Mouse (Mus musculus) WW6 (cell line): ENCODE results near the gene Tmem50a.
A peak's percentile ranks its signal among the peaks of the same experiment; 100 is the strongest.
"Not testable (repeated sequence)": the region's sequence is repeated elsewhere in the genome, so short reads cannot be mapped to it uniquely, and the experiment has no call there.

Source experiments
- DNase-seq: peaks from one replicate; pipeline ENCODE4 v3.0.0-alpha.2; 2013; ENCODE audit warnings: low read depth, low spot score

Tmem50a gene

DNA sequence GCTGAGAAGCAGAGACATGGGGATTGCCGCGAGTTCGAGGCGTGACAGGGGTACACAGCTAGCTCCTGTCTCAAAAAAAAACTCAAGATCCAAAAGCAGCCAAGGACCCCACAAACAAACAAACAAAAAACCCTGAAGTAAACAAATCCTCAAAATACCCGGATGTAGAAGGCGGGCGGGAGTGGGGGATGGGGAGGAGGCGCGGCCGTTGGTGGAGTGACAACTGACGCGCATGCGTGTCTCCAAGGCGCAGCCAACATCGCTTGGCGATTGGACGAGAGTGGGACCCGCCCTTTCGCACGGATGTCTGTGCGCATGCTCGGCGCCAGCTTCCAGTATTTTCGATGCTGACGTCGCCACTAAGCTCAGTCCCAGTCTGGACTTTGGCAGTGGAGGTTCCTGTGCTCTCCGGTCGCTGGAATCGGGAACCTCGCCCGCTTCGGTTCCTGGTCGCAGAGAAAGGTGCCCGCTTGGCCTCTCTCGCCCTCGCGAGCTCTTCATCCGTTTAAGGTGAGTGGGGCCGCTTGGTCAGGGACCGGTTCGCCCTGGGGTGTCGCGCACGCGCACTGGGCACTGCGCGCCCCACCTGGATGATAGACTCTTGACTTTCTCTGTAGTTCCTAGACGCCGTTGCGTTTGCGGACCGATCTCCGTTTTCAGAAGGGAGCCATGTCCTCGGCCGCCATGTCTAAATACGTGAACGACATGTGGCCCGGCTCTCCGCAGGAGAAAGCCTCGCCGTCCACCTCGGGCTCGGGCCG, 8.6 kb upstream of the Tmem50a start, which contains the start of gene Rsrp1:
Gene Rsrp1 (plus strand): TSS at position 335 of the 761 bp plus-strand sequence.
- DNase-seq, result peak; percentile 94

- DNase-seq, result no peak
Observed at GRCm38 (mm10) chr4:134922925-134923244, 8.1 kb upstream of the Tmem50a start.

DNA sequence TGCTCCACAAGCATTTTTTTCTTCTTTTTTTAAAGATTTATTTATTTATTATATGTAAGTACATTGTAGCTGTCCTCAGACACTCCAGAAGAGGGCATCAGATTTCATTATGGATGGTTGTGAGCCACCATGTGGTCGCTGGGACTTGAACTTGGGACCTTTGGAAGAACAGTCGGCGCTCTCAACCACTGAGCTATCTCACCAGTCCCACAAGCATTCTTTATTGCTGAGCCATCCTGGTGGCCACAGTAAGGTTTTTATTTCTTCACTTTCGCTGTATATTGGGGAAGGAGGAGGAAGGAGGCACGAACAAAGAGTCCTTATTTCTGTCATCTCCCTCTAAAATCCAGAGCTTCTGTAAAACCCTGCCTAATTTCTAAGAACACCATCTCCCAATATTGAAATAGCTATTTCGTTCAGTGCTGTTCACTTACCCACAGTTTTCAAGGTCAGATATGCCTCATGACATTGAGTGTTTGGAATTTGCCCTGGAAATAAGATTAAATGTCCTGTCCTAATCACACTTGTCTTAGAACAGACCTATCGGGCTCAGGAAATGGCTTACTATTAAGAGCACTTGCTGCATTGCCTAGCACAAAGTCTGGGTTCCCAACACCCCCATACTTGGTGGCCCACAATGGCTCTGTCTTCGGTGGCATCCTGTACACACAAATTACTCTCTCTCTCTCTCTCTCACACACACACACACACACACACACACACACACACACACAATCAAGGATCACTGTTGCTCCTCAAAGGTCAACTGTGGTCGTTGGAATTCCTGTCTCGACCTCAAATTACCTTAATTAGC, 7.5 kb upstream of the Tmem50a start:
- no peak for DNase-seq

GRCm38 (mm10) chr4:134921703-134922102, 6.9 kb upstream of the Tmem50a start:
- DNase-seq, result no peak

DNA sequence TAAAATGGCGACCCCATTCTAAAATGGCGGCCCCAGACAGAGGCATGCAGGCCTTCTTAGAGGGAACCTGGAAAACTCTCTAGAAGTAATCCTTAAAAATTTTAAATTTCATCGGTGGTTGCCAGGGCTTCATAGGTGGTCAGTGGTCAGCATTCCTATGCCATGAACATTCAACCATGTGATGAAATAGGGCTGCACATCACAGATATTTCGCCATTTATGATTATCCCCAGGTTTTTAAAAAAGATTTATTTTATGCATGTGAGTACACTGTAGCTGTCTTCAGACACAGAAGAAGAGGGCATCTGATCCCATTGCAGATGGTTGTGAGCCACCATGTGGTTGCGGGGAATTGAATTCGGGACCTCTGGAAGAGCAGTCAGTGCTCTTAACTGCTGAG, 5.8 kb upstream of the Tmem50a start:
- no peak for DNase-seq

- no peak for DNase-seq
Observed at GRCm38 (mm10) chr4:134919733-134920540, 5.1 kb upstream of the Tmem50a start.

- DNase-seq, result no peak
Observed at GRCm38 (mm10) chr4:134918381-134918780, 3.6 kb upstream of the Tmem50a start.

GRCm38 (mm10) chr4:134917194-134917593, 2.4 kb upstream of the Tmem50a start:
- DNase-seq, result no peak

DNA sequence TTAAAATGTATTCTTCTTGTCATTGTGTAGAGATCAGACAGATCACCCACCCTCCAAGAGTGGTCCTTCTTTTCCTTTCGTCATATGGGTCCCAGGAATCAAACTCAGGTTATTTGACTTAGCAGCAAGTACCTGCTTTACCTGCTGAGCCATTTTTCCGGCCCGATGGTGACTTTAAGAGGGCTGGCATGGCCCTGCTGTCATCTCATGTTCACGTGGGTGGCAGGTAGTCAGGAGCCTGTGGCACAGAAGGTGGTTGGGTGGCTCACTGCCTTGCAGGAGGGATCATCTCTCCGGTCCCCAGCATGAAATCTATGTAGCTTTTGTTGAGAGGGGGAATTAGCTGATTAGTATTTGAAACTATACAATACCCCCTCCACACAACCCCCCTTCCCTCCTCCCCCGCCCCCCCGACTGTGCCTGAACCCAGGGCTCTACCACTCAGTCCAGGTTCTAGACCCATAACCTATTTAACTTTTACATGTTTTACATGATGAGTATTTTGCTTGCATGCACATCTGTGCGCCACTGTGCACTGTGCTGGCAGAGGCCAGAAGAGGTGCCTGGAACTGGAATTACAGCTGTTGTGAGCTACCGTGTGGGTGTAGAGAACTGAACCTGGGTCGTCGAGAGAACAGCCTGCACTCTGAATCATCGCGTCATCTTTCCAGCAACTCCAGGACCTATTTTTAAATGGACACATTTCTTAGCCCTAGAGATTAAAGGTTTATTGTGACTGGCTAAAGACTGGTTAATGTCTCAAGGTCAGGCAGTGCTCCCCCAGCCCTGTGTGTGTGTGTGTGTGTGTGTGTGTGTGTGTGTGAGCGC, 613 bp upstream of the Tmem50a start:
- no peak for DNase-seq

DNA sequence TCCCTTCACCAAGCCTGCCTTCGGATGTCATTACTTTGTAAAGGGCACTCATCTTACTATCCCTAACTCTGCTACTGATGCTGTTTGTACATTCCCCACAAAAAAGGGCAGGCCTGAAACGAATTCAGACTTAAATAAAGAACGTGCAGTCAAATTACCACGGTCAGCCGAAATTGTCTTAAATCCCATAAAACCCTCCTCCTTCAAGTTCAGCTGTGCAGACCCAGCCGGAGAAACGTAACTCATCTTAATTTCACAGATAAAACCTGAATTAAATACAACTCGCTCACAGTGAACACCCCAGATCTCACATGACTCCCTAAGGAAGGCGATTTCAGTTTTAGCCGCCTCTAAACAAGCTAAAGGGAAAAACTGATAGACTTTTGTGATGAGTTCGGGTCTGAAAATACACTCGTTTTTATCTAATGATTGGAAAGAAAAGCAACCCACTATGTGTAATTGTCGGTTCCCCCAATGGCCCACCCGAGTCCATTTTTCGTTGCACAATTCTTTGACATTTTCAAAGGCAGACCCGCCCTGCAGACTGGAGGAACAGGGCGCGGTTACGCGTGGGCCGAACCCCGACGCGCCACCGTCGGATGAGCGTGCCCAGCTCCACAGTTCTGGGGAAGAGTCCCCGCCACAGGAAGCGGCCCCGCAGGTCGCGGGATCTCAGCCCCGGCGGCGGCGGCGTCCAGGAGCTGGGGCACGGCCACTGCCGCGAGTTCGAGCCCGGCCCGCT, 531 bp downstream of the Tmem50a start:
- no peak for DNase-seq

DNA sequence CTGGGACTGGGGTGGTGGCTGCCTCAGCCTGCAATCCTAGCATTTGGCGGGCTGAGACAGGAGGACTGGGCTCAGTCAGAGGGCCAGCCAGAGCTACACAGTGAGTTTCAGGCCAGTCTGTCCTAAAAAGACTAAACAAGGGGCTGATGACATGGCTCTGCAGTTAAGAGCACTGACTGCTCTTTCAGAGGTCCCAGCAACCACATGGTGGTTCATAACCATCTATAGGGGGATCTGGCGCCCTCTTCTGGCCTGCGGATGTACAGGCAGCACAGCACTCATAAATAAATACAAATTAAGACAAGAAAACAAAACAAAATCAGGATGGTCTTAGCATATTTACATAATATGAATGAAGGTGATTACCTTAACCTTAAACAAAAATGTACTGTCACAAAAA, 1.4 kb downstream of the Tmem50a start:
- DNase-seq, result no peak

DNA sequence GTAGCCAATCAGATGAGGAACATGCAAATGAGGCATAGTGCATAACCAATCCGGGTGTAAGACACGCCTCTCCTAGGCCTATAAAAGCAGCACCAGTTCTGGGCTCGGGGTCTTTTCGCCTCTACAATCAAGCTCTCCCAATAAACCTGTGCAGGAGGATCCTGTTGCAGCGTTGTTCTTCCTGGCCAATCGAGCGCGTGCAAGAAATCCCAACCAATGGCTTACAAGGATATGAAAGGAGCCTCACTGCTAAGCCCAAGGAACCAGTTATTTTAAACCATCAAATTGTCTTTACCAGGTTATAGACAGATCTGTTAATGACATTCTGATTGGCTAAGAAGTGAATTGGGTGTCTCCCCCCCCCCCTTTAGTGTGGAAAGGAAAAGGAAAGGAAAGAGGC, 3.4 kb downstream of the Tmem50a start:
- not testable (repeated sequence) for DNase-seq

GRCm38 (mm10) chr4:134903046-134903445, 11.8 kb downstream of the Tmem50a start:
- DNase-seq, result no peak

- no peak for DNase-seq
Observed at GRCm38 (mm10) chr4:134901126-134901525, 13.7 kb downstream of the Tmem50a start.

GRCm38 (mm10) chr4:134897256-134897655, 17.6 kb downstream of the Tmem50a start:
- no peak for DNase-seq

- DNase-seq, result no peak
Observed at GRCm38 (mm10) chr4:134892096-134892495, 22.7 kb downstream of the Tmem50a start.

- no peak for DNase-seq
Observed at GRCm38 (mm10) chr4:134884364-134884763, 30.5 kb downstream of the Tmem50a start.

DNA sequence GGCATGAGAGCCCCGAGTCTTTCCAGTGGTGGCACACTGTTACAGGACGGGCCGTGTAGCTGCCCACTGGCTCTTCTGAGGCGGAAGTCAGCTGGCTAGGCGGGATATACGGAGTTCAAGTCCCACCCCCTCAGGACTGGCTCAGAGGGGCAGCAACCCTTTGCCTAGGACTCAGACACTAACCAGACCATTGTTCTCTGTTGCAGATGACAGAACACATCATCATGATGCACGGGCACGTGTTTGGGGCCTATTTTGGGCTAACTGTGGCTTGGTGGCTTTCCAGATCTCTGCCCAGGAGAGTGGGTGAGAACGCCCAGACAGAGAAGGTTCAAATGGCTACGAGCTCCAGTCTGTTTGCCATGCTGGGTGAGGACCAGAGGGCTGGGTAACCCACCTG, 31.0 kb downstream of the Tmem50a start:
- no peak for DNase-seq

DNA sequence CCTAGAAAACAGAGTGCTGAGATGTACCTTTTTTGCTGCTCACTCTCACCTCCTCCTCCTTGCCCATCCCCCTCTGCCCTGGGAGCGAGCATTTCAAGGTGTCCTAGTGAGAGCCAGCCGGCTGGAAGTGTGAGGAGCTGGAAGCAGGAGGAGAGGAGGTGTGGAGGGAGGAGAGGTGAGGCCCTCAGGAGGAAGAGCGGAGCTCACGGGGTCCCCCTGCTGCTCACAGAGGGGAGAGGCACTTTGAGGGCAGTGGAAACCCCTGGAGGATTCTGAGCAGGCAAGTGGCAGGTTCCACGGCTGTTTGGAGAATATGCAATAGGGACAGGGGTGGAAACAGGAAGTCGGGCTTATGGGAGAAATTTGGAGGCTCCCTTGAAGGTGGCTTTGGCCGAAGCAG, 31.6 kb downstream of the Tmem50a start:
- peak; percentile 47 for DNase-seq

GRCm38 (mm10) chr4:134880041-134880440, 34.8 kb downstream of the Tmem50a start:
- DNase-seq, result no peak
